In the genomic region with DNA sequence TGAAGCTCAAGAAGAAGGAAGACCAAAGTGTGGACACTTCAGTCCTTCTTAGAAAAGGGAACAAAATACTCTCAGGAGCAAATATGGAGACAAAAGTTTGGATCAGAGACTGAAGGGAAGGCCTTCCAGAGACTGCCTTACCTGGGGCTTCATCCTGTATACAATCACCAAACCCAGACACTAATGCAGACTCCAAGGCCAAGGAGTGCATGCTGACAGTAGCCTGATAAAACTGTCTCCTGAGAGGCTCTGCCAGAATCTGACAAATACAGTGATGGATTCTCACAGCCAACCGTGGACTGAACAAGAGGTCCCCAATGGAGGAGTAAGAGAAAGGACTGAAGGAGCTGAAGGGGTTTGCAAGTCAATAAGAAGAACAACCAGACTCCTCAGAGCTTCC, we compare ENCODE assay signal across 23 mouse cellular contexts.
DNase-seq lines count a peak whose midpoint lies in the region; ATAC-seq and TF ChIP-seq lines count a peak whose summit lies in the region.
"Had no signal": no experiment of that assay in that cellular context is flagged by ENCODE, and none has a peak within 500 bp of the region (broad histone marks: within the 10 kb centered on the region; RNA-seq: fewer than 3 reads in every experiment).

No protein-coding gene starts in this region.

- DNase-seq in heart, adult 11 months = peak; percentile 41
- no peak for DNase-seq in heart, adult 18-20 months
- DNase-seq in liver, embryonic 11.5 days (ENCODE audit: low spot score) = no peak
- no peak for DNase-seq in liver
- DNase-seq in liver, postnatal 0 days = no peak
- no peak for DNase-seq in liver, embryonic 13.5 days
- no peak for DNase-seq in adrenal gland, postnatal 4 days (ENCODE audit: low spot score in 2 of 2)
- DNase-seq: adrenal gland, adult 2 months; adrenal gland, adult 8-10 months; adrenal gland, postnatal 10 days; adrenal gland, postnatal 14 days; adrenal gland, postnatal 25 days; adrenal gland, postnatal 36 days; B cell, adult 2 months; cerebellum, adult 11 months; cerebellum, adult 11-12 months; cerebellum, adult 18-20 months had no signal

- 68% methylated on average over 1 of the region's 1 CpGs for WGBS in liver, embryonic 11.5 days
- WGBS in liver, embryonic 12.5 days (ENCODE audit: insufficient replicate concordance) = 41% methylated on average over 1 of the region's 1 CpGs
- 76% methylated on average over 1 of the region's 1 CpGs for WGBS in liver, postnatal 0 days (ENCODE audit: insufficient replicate concordance)
- WGBS in liver, embryonic 13.5 days (ENCODE audit: insufficient replicate concordance) = 57% methylated on average over 1 of the region's 1 CpGs

- H3K36me3 ChIP-seq in liver, embryonic 11.5 days (ENCODE audit: control insufficient read depth, insufficient read depth, low read length) = no peaks in the 10 kb centered on the region
- H3K36me3 ChIP-seq in liver, embryonic 12.5 days = no peaks in the 10 kb centered on the region
- no peaks in the 10 kb centered on the region for H3K36me3 ChIP-seq in liver, postnatal 0 days (replicated peaks; ENCODE audit: insufficient read depth, low read length)
- H3K36me3 ChIP-seq in liver, embryonic 13.5 days = no peaks in the 10 kb centered on the region
- H3K36me3 ChIP-seq: G1E had no signal

- H3K4me3 ChIP-seq in liver, embryonic 11.5 days (ENCODE audit: low read depth, low read length) = no peak overlapping the region
- H3K4me3 ChIP-seq in liver, embryonic 12.5 days = no peak overlapping the region
- H3K4me3 ChIP-seq in liver, postnatal 0 days (ENCODE audit: low read depth, low read length) = no peak overlapping the region
- no peak overlapping the region for H3K4me3 ChIP-seq in liver, embryonic 13.5 days (replicated peaks)

- no peak overlapping the region for H3K4me2 ChIP-seq in liver, embryonic 11.5 days
- no peak overlapping the region for H3K4me2 ChIP-seq in liver, embryonic 12.5 days
- H3K4me2 ChIP-seq in liver, postnatal 0 days (ENCODE audit: low read depth, low read length) = no peak overlapping the region
- H3K4me2 ChIP-seq in liver, embryonic 13.5 days = no peak overlapping the region

- no peaks in the 10 kb centered on the region for H3K9me3 ChIP-seq in liver, embryonic 11.5 days (ENCODE audit: control insufficient read depth, low read length)
- H3K9me3 ChIP-seq in liver, embryonic 12.5 days (replicated peaks) = no peaks in the 10 kb centered on the region
- no peaks in the 10 kb centered on the region for H3K9me3 ChIP-seq in liver, postnatal 0 days (ENCODE audit: low read length)
- no peaks in the 10 kb centered on the region for H3K9me3 ChIP-seq in liver, embryonic 13.5 days (replicated peaks)
- H3K9me3 ChIP-seq: G1E had no signal

- no peak overlapping the region for H3K9ac ChIP-seq in liver, embryonic 11.5 days (ENCODE audit: low read depth, low read length)
- no peak overlapping the region for H3K9ac ChIP-seq in liver, embryonic 12.5 days
- H3K9ac ChIP-seq in liver, postnatal 0 days (replicated peaks) = no peak overlapping the region
- no peak overlapping the region for H3K9ac ChIP-seq in liver, embryonic 13.5 days

- ATAC-seq in liver, embryonic 11.5 days (replicated peaks; ENCODE audit: low FRiP score) = peak; percentile 56; the same call in 1 of the 2 replicates
- ATAC-seq in liver, embryonic 12.5 days = peak; percentile 70
- ATAC-seq in liver, postnatal 0 days = no peak
- peak; percentile 31; the same call in 1 of the 2 replicates for ATAC-seq in liver, embryonic 13.5 days (ENCODE audit: low read depth)
- ATAC-seq: activated CD4-positive, CD25-positive, alpha-beta regulatory T cell, adult 4 months; CD4-positive, CD25-positive, alpha-beta regulatory T cell, adult 4 months; Patski had no signal

- no peak overlapping the region for H3K27ac ChIP-seq in liver, embryonic 11.5 days (ENCODE audit: low read depth, low read length)
- no peak overlapping the region for H3K27ac ChIP-seq in liver, embryonic 12.5 days
- no peak overlapping the region for H3K27ac ChIP-seq in liver, postnatal 0 days (ENCODE audit: low read depth)
- no peak overlapping the region for H3K27ac ChIP-seq in liver, embryonic 13.5 days

- TF ChIP-seq CTCF in liver, postnatal 0 days (IDR thresholded peaks at IDR 0.05; ENCODE audit: low read depth) = no peak

- TF ChIP-seq EP300 in liver, postnatal 0 days (IDR thresholded peaks at IDR 0.05; ENCODE audit: low read depth) = no peak

- H3K27me3 ChIP-seq in liver, embryonic 11.5 days (replicated peaks; ENCODE audit: control insufficient read depth, insufficient read depth, low read length) = no peaks in the 10 kb centered on the region
- H3K27me3 ChIP-seq in liver, embryonic 12.5 days (replicated peaks) = no peaks in the 10 kb centered on the region
- no peaks in the 10 kb centered on the region for H3K27me3 ChIP-seq in liver, postnatal 0 days (ENCODE audit: insufficient read depth, low read length)
- no peaks in the 10 kb centered on the region for H3K27me3 ChIP-seq in liver, embryonic 13.5 days
- H3K27me3 ChIP-seq: CH12.LX, Patski had no signal

- no peaks in the 10 kb centered on the region for H3K4me1 ChIP-seq in liver, embryonic 11.5 days (replicated peaks; ENCODE audit: control insufficient read depth, insufficient read depth, low read length)
- no peaks in the 10 kb centered on the region for H3K4me1 ChIP-seq in liver, embryonic 12.5 days
- H3K4me1 ChIP-seq in liver, postnatal 0 days (ENCODE audit: insufficient read depth) = no peaks in the 10 kb centered on the region
- H3K4me1 ChIP-seq in liver, embryonic 13.5 days (replicated peaks) = no peaks in the 10 kb centered on the region
